Mouse (Mus musculus) lung, postnatal 14 days (tissue): ENCODE measurements around the gene Dnal1.
"Not testable (repeated sequence)": the region's sequence is repeated elsewhere in the genome, so short reads cannot be mapped to it uniquely, and the experiment has no call there.

Experiments
- DNase-seq: peaks from one replicate; pipeline ENCODE4 v3.0.0; 2021

Gene Dnal1

DNA sequence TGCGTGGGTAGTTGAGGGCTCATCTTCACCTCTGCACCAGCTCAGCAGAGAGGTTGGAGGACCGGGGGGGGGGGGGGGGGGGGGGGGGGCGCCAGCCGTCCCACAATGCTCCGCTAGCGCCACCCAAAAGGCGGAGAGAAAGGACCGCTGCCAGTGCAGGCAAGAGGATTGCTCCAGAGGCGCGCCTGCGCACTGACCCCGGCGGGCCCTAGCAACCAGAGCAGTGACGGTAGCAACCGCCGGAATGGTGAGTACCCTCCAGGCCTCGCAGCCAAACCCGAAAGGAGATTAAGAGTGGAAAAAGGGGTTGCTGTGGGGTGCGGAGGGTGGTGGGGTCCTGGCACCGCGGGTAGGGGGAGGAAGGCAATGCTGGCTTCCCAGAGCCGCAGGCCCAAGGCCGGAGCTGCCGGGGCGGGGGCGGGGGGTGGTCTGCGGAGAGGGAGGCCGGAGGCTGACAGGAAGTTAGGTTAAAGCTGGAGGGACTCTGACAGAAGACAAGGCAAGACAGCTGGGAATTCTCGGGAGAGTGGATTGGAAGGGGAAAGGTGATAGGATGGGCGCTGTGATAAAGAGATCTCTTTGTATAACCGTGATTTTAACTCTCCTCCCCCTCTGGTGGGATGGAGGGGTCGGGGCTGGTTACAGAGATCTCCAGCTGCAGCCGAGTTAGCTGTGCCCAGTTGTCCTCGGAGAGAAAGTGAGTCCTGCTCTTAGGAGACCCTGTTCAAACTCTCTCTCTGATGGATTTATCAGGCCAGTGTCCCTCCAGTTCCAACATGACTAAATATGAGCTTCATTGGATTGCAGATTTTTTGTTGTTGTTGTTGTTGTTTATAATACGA is at the start of gene Dnal1:
TSS of gene Dnal1 (plus strand) at position 214 of the 842 bp plus-strand sequence.
- peak; percentile 91 for DNase-seq

GRCm38 (mm10) chr12:84064621-84065020 is 49.5 kb upstream of the Dnal1 start:
- no peak for DNase-seq

DNA sequence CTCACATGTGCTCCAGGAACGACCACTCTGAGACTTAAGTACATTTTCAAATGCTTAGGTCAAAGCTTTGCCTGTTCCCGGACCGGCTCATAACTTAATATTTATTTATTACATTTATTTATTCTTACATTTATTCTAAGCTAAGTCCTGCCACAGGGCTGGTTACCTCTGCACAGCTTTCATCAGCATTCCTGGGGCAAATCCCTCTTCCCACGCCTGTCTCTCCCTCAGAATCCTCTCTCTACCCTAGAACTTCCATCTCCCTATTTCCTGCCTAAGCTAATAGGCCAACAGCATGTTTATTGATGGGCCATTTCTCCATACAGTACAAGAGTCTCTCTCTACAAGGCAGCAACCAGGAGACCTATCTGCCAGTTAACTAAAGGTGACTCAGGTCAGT is 46.4 kb upstream of the Dnal1 start:
- no peak for DNase-seq

- no peak for DNase-seq
These were observed 45.9 kb upstream of the Dnal1 start for GRCm38 (mm10) chr12:84068296-84068695.

DNA sequence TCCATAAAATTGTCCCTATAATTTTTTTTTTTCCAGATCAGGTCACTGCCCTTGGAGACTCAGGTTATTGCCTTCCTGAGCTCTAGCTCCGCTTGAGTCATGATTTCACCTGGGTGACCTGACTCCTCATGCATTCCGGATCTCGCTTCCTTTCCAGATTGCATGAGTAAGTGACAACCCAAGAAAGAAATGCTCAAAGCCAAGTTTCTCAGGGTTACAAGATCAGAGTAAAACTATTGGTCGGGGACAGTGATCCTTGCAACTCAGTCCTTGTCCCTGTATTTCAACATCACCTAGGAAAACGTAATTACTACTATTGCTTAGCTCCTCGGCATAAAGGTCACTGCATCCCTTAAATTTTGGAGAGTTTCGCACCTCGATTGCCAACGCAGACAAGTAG is 45.2 kb upstream of the Dnal1 start, which contains the start of gene Acot5:
TSS of gene Acot5 (plus strand) at position 340 of the 400 bp plus-strand sequence.
- no peak for DNase-seq

DNA sequence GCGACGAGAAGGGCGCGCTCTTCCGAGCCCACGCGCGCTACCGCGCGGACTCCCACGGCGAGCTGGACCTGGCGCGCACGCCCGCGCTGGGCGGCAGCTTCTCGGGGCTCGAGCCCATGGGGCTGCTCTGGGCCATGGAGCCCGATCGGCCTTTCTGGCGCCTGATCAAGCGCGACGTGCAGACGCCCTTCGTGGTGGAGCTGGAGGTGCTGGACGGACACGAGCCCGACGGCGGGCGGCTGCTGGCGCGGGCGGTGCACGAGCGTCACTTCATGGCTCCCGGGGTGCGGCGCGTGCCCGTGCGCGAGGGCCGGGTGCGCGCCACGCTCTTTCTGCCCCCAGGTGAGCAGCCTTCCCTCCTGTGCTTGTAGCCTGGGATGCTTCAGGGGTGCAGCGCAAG is 44.6 kb upstream of the Dnal1 start:
- peak; percentile 33 for DNase-seq

DNA sequence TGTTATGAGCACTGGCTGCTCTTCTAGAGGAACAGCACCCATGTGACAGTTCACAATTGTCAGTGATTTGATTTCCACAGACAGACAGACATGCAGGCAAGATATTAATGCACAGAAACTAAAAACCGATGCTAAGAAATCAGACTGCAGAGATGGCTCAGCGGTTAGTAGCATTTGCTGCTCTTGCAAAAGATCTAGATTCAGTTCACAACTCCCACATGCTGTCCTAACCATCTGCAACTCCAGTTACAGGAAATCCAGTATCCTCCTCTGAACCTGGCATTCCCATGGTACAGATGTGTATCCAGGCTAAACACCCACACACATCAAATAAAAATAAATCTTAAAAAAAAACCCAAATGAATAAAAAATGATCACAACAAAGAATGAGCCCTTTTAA is 42.5 kb upstream of the Dnal1 start:
- no peak for DNase-seq

- no peak for DNase-seq
These were observed 36.7 kb upstream of the Dnal1 start for GRCm38 (mm10) chr12:84077371-84077990.

- no peak for DNase-seq
These were observed 30.3 kb upstream of the Dnal1 start for GRCm38 (mm10) chr12:84083842-84084241.

DNA sequence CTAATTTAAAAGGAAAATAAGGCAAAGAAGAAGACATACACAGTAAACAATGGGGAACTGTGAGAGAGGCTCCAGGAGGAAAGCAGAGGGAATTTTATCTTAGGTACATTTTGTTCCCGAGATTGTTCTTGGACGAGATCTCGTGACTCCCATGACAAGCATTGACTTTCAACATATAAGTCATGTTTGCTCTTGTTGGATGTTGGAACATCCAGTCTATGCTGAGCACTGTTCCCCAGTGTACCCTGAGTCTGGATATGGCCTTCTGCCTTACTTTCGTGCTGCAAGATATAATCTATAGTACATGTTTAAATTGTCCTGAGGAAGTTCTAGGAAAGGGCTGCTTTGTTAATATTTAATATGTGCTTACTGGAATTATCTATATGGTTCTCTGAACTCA is 29.6 kb upstream of the Dnal1 start:
- DNase-seq: no peak

DNA sequence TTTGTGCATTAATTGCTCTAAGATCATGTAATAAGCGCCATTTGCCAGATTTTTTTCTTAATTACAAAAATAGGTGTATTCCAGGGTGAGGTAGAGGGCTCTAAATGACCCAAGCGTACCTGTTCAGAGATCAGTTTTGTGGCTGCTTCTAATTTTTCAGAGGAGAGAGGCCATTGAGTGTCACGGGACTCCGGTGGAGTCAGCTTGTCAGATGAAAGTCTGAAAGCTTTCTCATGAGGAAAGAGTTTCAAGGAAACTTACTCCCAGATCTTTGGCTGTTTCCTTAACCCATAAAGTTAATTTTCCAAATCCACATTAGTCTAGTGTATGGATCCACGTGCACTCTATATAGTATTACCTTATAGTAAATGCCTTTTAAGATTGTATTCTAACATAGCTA is 19.5 kb upstream of the Dnal1 start:
- not testable (repeated sequence) for DNase-seq

GRCm38 (mm10) chr12:84099605-84100004 is 14.6 kb upstream of the Dnal1 start:
- DNase-seq: no peak

DNA sequence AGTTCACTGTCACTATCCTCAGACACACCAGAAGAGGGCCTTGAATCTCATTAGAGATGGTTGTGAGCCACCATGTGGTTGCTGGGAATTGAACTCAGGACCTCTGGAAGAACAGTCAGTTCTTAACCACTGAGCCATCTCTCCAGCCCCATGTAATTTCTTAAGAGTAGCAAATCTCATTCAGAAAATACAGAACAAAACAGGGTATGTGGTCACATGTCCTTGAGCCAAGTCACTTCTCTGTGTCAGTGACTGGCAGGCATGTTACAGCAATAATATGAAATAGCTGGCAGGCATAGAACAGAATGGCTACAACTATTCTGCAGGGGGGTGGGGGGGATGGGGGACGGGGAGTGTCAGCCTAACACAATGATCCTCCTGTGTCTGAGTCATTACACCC is 14.1 kb upstream of the Dnal1 start:
- DNase-seq: no peak

DNA sequence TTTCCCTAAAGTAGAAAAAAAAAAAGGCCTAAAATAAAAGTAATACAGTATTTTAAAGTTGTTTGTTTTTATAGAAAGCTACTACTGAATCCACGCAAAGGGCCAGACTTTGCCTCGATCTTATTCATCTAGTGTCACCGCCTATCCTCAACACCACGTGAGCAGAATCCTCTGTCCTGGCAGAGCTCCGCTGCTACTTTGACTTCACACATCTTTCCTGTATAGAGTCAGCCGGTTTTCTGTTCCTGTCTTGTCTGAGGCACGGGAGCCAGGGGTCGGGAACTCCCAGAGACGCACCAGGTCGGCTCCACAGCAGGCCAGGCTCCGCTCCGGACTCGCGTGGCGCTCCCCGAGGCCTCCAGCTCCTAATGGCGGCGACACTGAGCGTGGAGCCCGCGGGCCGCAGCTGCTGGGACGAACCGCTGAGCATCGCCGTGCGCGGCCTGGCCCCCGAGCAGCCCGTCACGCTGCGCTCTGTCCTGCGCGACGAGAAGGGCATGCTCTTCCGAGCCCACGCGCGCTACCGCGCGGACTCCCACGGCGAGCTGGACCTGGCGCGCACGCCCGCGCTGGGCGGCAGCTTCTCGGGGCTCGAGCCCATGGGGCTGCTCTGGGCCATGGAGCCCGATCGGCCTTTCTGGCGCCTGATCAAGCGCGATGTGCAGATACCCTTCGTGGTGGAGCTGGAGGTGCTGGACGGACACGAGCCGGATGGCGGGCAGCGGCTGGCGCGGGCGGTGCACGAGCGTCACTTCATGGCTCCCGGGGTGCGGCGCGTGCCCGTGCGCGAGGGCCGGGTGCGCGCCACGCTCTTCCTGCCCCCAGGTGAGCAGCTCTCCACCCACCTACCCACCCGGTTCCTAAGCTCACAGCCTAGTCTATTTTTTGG is 13.3 kb upstream of the Dnal1 start, which contains the start of gene Acot6:
TSS of gene Acot6 (plus strand) at position 51 of the 889 bp plus-strand sequence.
- peak; percentile 38 for DNase-seq

DNA sequence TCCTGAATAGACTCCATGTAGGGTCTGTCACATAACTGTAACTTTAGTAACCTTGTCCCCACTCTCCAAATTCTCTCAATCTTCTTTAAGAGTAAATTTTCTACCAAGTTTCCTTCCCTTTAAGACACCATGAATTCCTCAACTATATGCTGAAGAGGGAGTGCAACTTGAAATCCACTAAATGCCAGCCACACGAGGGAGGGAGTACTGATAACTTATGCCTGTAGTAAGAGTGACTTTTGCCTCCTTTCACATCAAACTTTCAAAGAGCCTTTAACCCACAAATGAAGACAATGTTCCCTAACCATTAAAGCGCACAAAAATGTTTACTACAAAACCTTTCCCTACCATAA is 12.7 kb upstream of the Dnal1 start:
- no peak for DNase-seq

GRCm38 (mm10) chr12:84107012-84107411 is 7.2 kb upstream of the Dnal1 start:
- no peak for DNase-seq

DNA sequence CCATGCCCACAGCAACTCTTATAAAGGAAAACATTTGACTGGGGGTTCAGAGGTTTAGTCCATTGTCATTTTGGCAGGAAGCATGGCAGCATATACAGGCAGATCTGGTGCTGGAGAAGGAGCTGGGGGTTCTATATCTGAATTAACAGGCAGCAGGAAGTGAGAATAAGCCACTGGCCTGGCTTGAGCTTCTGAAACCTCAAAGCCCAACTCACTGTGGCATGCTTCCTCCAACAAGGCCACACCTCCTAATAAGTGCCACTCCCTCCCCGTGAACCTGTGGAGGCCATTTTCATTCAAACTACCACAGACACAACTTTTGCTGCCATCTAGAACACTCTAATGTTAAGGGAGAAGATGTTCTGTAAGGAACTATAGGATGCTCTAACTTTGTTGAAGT is 6.5 kb upstream of the Dnal1 start:
- DNase-seq: no peak

- DNase-seq: no peak
These were observed 4.2 kb upstream of the Dnal1 start for GRCm38 (mm10) chr12:84109924-84110323.

DNA sequence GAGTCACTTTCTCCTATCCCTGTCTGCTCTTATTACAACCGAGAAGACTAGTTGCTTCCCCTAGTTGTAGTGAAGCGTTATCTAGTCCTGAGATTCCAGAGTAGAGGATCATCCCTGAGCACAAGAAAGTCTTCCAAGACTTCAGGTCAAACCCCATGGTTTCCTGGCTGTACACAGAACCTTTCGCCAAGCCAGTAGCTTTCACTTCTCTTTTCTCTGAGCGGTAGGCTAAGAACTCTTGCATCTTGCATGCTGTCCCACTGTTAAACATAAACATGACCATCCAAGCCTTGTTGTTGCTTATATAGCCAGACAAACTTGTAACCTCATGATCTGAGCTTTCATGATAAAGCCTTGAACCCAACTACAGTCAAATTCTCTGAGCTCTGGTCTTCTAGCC is 3.4 kb upstream of the Dnal1 start:
- no peak for DNase-seq

DNA sequence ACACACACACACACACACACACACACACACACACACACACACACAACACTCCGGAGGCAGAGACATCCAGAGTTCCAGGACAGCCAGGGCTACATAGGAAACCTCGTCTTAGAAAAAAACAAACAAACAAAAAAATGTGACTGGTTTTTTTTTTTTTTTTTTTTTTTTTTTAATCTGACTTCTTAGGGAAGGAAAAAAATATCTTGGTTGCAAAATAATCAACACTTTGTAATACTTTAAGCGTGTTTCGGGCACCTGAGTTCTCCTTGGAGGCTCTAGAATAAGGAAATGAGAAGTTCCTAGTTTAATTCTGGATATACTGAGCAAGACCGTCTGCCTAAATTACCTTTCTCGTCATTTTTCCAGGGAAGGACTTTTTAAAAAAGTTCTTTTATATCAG is 490 bp upstream of the Dnal1 start:
- no peak for DNase-seq

- no peak for DNase-seq
These were observed 5.4 kb downstream of the Dnal1 start for GRCm38 (mm10) chr12:84119584-84119983.

- DNase-seq: no peak
These were observed 11.7 kb downstream of the Dnal1 start for GRCm38 (mm10) chr12:84125892-84126291.

- no peak for DNase-seq
These were observed 12.7 kb downstream of the Dnal1 start for GRCm38 (mm10) chr12:84126899-84127298.
